Mouse (Mus musculus) retina, postnatal 7 days (tissue): ENCODE measurements around the gene Lcmt2.
A peak's percentile ranks its signal among the peaks of the same experiment; 100 is the strongest.

ENCODE experiments used
- DNase-seq: peaks from one replicate; pipeline ENCODE4 v3.0.0-alpha.2; 2012; ENCODE audit warnings: low read depth, low spot score

The Lcmt2 gene

GRCm38 (mm10) chr2:121115418-121115817, 25.0 kb downstream of the Lcmt2 start:
- DNase-seq = no peak

- no peak for DNase-seq
These were observed 30.8 kb downstream of the Lcmt2 start, which contains the start of gene Tgm7 for GRCm38 (mm10) chr2:121109695-121110094. Gene Tgm7, minus strand, starts transcription at chr2:121109795.

GRCm38 (mm10) chr2:121105940-121106339, 34.5 kb downstream of the Lcmt2 start:
- no peak for DNase-seq

- peak; percentile 58 for DNase-seq
These were observed 38.4 kb downstream of the Lcmt2 start for GRCm38 (mm10) chr2:121102051-121102450.

- DNase-seq = no peak
These were observed 50.7 kb downstream of the Lcmt2 start for GRCm38 (mm10) chr2:121089751-121090150.

- no peak for DNase-seq
These were observed 51.9 kb downstream of the Lcmt2 start for GRCm38 (mm10) chr2:121088507-121088906.

- DNase-seq = no peak
These were observed 54.8 kb downstream of the Lcmt2 start, which contains the start of gene Tgm5 for GRCm38 (mm10) chr2:121085480-121086185. Gene Tgm5, minus strand, starts transcription at chr2:121085841.

GRCm38 (mm10) chr2:121082626-121083025, 57.8 kb downstream of the Lcmt2 start:
- no peak for DNase-seq
